Mouse (Mus musculus) intestine, embryonic 14.5 days (tissue): ENCODE measurements around the gene Irf2. TPM values are rescaled to one million over a fixed set of nuclear protein-coding genes. Genes with fewer than 3 reads are reported as not detected.

ENCODE experiments used
- ATAC-seq: fragments of 200-750 bp; cut with Nextera tagmentation; replicated peaks from 2 replicates; pipeline ENCODE4 v1.8.0; 2017; ENCODE audit warnings: low read depth, moderate number of reproducible peaks, moderate TSS enrichment, moderate library complexity; ENCODE audit not compliant: low FRiP score, low TSS enrichment
- DNase-seq: peaks from one replicate; pipeline ENCODE4 v3.0.0-alpha.2; 2018; ENCODE audit warnings: low spot score
- H3K27ac ChIP-seq: fragments of 300-500 bp; sonication (generic); 2 replicates; pipeline ENCODE4 v1.5.1; 2014; ENCODE audit warnings: low read depth, mild to moderate bottlenecking, control low read depth
- H3K27me3 ChIP-seq: fragments of 300-500 bp; sonication (generic); replicated peaks from 2 replicates; pipeline ENCODE4 v1.6.1; 2014; ENCODE audit warnings: low read length, control low read depth; ENCODE audit not compliant: control insufficient read depth, insufficient read depth
- H3K36me3 ChIP-seq: fragments of 300-500 bp; sonication (generic); 2 replicates; pipeline ENCODE4 v1.6.1; 2014; ENCODE audit warnings: low read length, control low read depth; ENCODE audit not compliant: control insufficient read depth, insufficient read depth
- H3K4me1 ChIP-seq: fragments of 300-500 bp; sonication (generic); replicated peaks from 2 replicates; pipeline ENCODE4 v1.6.1; 2014; ENCODE audit warnings: low read length, control low read depth, mixed read lengths; ENCODE audit not compliant: control insufficient read depth, insufficient read depth
- H3K4me2 ChIP-seq: fragments of 300-500 bp; sonication (generic); 2 replicates; pipeline ENCODE4 v1.6.1; 2014; ENCODE audit warnings: low read length
- H3K4me3 ChIP-seq: fragments of 300-500 bp; sonication (generic); 2 replicates; pipeline ENCODE4 v1.5.1; 2014; ENCODE audit warnings: low read depth, low read length, control low read depth, mixed read lengths
- H3K9ac ChIP-seq: fragments of 300-500 bp; sonication (generic); 2 replicates; pipeline ENCODE4 v1.6.1; 2014; ENCODE audit warnings: mild to moderate bottlenecking, low read length
- H3K9me3 ChIP-seq: fragments of 300-500 bp; sonication (generic); 2 replicates; pipeline ENCODE4 v1.6.1; 2016; ENCODE audit warnings: low read length, control low read depth; ENCODE audit not compliant: control insufficient read depth
- WGBS: fragments of 180-500 bp; shearing (Covaris S2); extraction: QIAGEN DNeasy Blood & Tissue Kit; methylation state at CpG from one replicate; pipeline ENCODE4 v1.1.7; 2014; 5-methylcytosine and 5-hydroxymethylcytosine counted together
- polyA plus RNA-seq: library from polyadenylated mRNA; unstranded; fragments of >200 nt; fragmentation: Nextera tagmentation; extraction: Ambion mirVana; gene quantifications from 2 replicates; pipeline ENCODE4 v1.2.1, GENCODE M21; 2014

The Irf2 gene
- polyA plus RNA-seq, 1 experiment from 2014 or later, result 25.4 TPM

- Histone ChIP-seq H3K4me1 (peaks cover 20% of the 10 kb centered on the region), H3K36me3 (peaks cover 10% of the 10 kb centered on the region), H3K27ac (no peak overlapping the region), H3K9me3 (no peaks in the 10 kb centered on the region), H3K4me2 (no peak overlapping the region), H3K4me3 (no peak overlapping the region), H3K27me3 (no peaks in the 10 kb centered on the region), H3K9ac (no peak overlapping the region)
- 94% methylated on average over 5 of the region's 5 CpGs for WGBS
- ATAC-seq (no peak), DNase-seq (no peak)
Observed at GRCm38 (mm10) chr8:46846893-46847292, 107.4 kb downstream of the Irf2 start.

- H3K4me1 ChIP-seq, result peaks cover 8% of the 10 kb centered on the region
- ATAC-seq, result peak; percentile 69; the same call in 1 of the 2 replicates
- H3K36me3 ChIP-seq, result peaks cover 10% of the 10 kb centered on the region
- H3K4me3 ChIP-seq, result no peak overlapping the region
- 75% methylated on average over 6 of the region's 6 CpGs for whole genome bisulfite sequencing
- H3K27me3 ChIP-seq, result no peaks in the 10 kb centered on the region
- H3K4me2 ChIP-seq, result peak overlapping the region; percentile 15; the same call in 1 of the 2 replicates
- DNase-seq, result no peak
- no peaks in the 10 kb centered on the region for H3K9me3 ChIP-seq
- no peak overlapping the region for H3K9ac ChIP-seq
- peak overlapping the region; percentile 80 for H3K27ac ChIP-seq
Observed at GRCm38 (mm10) chr8:46848011-46848641, 108.6 kb downstream of the Irf2 start.

GRCm38 (mm10) chr8:46848931-46849330 is 109.4 kb downstream of the Irf2 start:
- Histone ChIP-seq H3K36me3 (peaks cover 10% of the 10 kb centered on the region), H3K4me3 (no peak overlapping the region), H3K9ac (no peak overlapping the region), H3K27ac (peak overlapping the region; percentile 80), H3K9me3 (no peaks in the 10 kb centered on the region), H3K4me1 (peaks cover 6% of the 10 kb centered on the region), H3K27me3 (no peaks in the 10 kb centered on the region), H3K4me2 (peak overlapping the region; percentile 15; the same call in 1 of the 2 replicates)
- ATAC-seq, result peak; percentile 82
- WGBS, result 42% methylated on average over 6 of the region's 6 CpGs
- no peak for DNase-seq

- Histone ChIP-seq H3K4me1 (peaks cover 2% of the 10 kb centered on the region), H3K36me3 (peaks cover 10% of the 10 kb centered on the region), H3K27me3 (no peaks in the 10 kb centered on the region), H3K9me3 (no peaks in the 10 kb centered on the region), H3K4me2 (no peak overlapping the region), H3K27ac (peak overlapping the region; percentile 80), H3K4me3 (no peak overlapping the region), H3K9ac (no peak overlapping the region)
- no peak for DNase-seq
- WGBS, result 38% methylated on average over 2 of the region's 2 CpGs
- no peak for ATAC-seq
Observed at GRCm38 (mm10) chr8:46849458-46849857, 109.9 kb downstream of the Irf2 start.

GRCm38 (mm10) chr8:46850258-46850897 is 110.8 kb downstream of the Irf2 start:
- Histone ChIP-seq H3K9ac (no peak overlapping the region), H3K27me3 (no peaks in the 10 kb centered on the region), H3K4me2 (no peak overlapping the region), H3K4me3 (no peak overlapping the region), H3K4me1 (no peaks in the 10 kb centered on the region), H3K36me3 (peaks cover 10% of the 10 kb centered on the region), H3K27ac (no peak overlapping the region), H3K9me3 (no peaks in the 10 kb centered on the region)
- no peak for ATAC-seq
- 89% methylated on average over 6 of the region's 6 CpGs for WGBS
- no peak for DNase-seq

GRCm38 (mm10) chr8:46851560-46851959 is 112.0 kb downstream of the Irf2 start:
- Histone ChIP-seq H3K27ac (no peak overlapping the region), H3K36me3 (peaks cover under 1% of the 10 kb centered on the region; the same call in 1 of the 2 replicates), H3K27me3 (no peaks in the 10 kb centered on the region), H3K9ac (no peak overlapping the region), H3K4me1 (no peaks in the 10 kb centered on the region), H3K9me3 (no peaks in the 10 kb centered on the region), H3K4me3 (no peak overlapping the region), H3K4me2 (no peak overlapping the region)
- no peak for ATAC-seq
- 35% methylated on average over 4 of the region's 4 CpGs for WGBS
- DNase-seq, result no peak

GRCm38 (mm10) chr8:46852377-46852776 is 112.8 kb downstream of the Irf2 start:
- WGBS, result 78% methylated on average over 11 of the region's 11 CpGs
- no peak for ATAC-seq
- H3K4me2 ChIP-seq, result no peak overlapping the region

GRCm38 (mm10) chr8:46859164-46859846 is 119.8 kb downstream of the Irf2 start:
- 42% methylated on average over 7 of the region's 7 CpGs for WGBS
- H3K27ac ChIP-seq, result 0 out of 2 replicates have a peak overlapping the region, but pooled peaks have one; percentile 22
- H3K27me3 ChIP-seq, result no peaks in the 10 kb centered on the region
- no peak overlapping the region for H3K4me3 ChIP-seq
- no peaks in the 10 kb centered on the region for H3K9me3 ChIP-seq
- DNase-seq, result no peak
- no peak overlapping the region for H3K4me2 ChIP-seq
- H3K9ac ChIP-seq, result no peak overlapping the region
- H3K36me3 ChIP-seq, result no peaks in the 10 kb centered on the region
- ATAC-seq, result no peak
- no peaks in the 10 kb centered on the region for H3K4me1 ChIP-seq

More at GRCm38 (mm10) chr8:46852377-46852776, 112.8 kb downstream of the Irf2 start:
- no peak for DNase-seq
- Histone ChIP-seq H3K9me3 (no peaks in the 10 kb centered on the region), H3K9ac (no peak overlapping the region), H3K4me1 (no peaks in the 10 kb centered on the region), H3K4me3 (no peak overlapping the region), H3K27ac (no peak overlapping the region), H3K36me3 (no peaks in the 10 kb centered on the region), H3K27me3 (no peaks in the 10 kb centered on the region)
